Mouse (Mus musculus) adrenal gland, postnatal 25 days (tissue): ENCODE data around the gene 1110032A03Rik. TPM values are rescaled to one million over a fixed set of nuclear protein-coding genes. Genes with fewer than 3 reads are reported as not detected.

Experiments used
- DNase-seq: peaks from one replicate; pipeline ENCODE4 v3.0.0; 2021; ENCODE audit warnings: mixed read lengths
- total RNA-seq: library from RNA; stranded (reverse); gene quantifications from 2 replicates; pipeline ENCODE4 v1.2.3, GENCODE M21; 2021

The 1110032A03Rik gene
- total RNA-seq, 1 experiment from 2014 or later: 44.8 TPM

GRCm38 (mm10) chr9:50770011-50770410, 5.3 kb downstream of the 1110032A03Rik start:
- no peak for DNase-seq

DNA sequence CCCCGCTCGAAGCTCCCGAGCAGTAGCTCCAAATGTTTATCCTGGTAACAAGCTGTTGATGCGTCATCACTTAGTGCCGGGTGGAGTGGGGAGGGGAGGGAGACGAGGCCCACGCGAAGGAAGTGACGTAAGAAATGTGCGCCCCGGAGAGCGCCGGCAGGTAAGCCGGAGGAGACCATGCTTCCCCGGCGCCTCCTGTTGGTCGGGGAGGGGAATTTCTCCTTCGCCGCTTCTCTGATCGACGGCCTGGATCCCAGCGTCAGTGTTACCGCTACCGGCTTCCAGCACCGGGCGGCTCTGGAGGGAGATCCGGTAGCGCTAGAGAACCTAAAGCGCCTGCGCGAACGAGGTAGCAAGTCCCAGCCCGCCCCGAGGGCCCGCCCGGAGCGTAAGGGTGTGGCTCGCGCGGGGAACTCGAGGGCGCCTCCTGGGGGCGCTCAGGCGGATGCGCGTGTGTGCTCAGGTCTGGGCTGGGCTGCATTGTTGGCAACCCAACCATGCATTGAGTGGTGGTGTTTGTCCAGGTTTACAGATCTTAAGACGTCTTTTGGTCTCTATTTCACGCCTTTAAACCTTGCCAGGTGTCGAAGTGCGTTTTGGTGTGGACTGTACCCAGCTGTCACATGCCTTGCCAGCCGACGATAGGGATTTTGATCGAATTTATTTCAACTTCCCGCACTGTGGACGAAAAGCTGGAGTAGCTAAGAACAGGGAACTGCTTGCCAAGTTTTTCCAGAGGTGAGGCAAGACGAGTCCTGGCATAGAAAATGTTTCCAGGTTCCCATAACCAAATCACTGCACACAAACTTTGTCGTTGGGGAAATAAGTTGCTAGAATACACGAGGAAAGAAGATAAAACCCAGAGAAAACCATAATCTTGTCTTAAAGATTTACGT, 7.0 kb downstream of the 1110032A03Rik start, which contains the start of gene Fdxacb1:
Gene Fdxacb1, plus strand, starts transcription at position 130 of the 896 bp plus-strand sequence.
- peak; percentile 94 for DNase-seq

- DNase-seq: no peak
These were observed 7.7 kb downstream of the 1110032A03Rik start for GRCm38 (mm10) chr9:50767531-50768106.

- DNase-seq: no peak
These were observed 12.0 kb downstream of the 1110032A03Rik start for GRCm38 (mm10) chr9:50763331-50763730.

DNA sequence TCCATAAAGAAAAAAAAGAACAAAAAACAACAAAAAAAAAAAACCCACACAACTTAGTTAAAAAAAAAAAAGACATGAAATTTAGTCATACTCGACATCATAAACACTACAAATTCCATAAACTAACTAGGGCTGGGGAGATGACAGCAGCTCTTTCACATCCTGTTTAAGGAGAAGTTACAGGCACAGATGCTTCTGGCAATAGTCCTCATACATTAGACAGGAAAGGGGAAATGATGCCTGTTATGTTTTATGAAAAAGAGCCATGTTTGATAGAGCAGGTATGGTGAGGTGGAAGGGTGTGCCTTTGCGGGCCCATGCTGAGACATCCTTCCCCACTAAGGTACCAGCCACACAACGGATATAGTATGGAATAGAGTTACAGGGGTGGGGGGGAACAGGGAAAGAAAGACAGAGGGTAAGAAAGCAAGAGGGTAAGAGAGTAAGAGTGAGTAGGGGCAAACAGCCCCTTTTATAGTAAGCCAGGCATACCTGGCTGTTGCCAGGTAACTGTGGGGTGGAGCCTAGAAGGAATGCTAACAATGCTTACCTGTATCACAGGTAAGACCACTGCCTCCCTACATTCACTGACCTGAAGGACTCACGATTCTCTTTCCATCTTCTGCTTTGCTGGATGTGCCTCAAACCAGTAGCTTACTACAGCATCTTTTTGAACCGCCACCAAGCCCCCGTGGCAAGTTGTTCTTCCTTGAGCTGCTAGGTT, 13.6 kb downstream of the 1110032A03Rik start:
- no peak for DNase-seq

DNA sequence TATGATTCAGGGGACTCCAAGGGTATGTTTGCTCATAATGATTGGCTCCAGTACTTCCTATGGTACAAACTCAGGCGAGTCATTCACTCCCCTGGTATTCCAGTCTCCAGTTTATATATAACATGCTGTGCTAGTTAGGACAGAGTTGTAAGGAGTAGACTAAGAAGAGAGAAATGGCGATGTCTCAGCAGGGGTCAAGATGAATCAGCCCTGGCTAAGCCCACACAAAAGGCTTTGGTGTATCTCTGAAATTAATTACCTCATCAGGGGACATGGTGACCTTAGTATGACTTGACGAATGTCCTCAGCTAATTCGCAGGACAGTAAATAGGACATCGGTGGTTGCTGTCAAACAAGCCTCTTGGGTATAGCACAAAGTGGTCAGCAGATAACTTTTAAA, 18.6 kb downstream of the 1110032A03Rik start:
- DNase-seq: no peak

GRCm38 (mm10) chr9:50753947-50754346, 21.4 kb downstream of the 1110032A03Rik start:
- no peak for DNase-seq

GRCm38 (mm10) chr9:50752784-50753615, 22.3 kb downstream of the 1110032A03Rik start:
- DNase-seq: peak; percentile 46

DNA sequence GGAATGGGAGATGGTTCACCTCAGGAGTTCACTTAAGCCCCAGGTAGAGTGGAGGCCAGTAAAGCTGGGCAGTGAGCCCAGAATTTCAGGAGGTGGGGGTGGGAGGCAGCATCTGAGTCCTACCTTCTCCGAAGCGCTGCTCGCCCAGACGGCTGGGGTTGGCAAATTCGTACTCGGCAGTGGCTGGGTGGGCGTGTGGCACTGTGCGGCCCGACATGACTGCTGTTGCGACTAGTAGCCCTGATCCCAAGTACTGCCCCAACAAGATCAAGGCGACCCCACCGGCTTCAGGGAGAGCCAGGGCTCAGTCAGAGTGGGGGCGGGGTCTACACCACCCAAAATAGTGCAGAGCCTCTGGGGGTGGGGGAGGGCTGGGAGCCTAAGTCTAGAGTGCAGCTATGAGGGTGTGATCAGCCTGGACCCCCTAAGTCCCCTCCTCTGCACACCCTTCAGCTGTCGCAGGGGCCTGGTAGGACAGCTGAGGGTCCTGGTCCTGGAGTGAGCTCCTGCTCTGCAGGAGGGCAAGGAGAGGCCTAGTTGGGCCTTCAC, 23.2 kb downstream of the 1110032A03Rik start, which contains the start of gene Hspb2:
Gene Hspb2, minus strand, starts transcription at position 301 of the 549 bp plus-strand sequence.
- no peak for DNase-seq

- no peak for DNase-seq
These were observed 24.0 kb downstream of the 1110032A03Rik start, which contains the start of gene Cryab for GRCm38 (mm10) chr9:50751323-50751722. TSS of gene Cryab (plus strand) at chr9:50751325.

DNA sequence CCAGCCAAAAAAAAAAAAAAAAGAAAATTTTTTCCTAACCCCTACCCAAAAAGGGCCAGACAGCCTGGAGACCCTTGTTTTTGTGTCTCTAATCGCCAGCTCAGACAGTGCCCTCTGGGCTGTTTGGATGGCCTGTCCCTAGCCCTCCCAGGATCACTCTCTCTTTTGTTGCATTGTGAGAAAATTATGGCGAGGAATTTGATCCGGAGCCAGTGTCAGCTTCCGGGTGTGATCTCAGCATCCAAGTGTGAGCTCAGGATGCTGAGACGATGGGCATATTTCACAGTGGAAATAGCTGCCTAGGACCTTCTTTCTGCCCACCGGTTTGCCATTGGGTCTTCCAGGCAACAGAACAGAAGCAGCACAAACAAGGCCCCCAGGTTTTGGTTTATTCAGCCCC, 24.6 kb downstream of the 1110032A03Rik start:
- no peak for DNase-seq

DNA sequence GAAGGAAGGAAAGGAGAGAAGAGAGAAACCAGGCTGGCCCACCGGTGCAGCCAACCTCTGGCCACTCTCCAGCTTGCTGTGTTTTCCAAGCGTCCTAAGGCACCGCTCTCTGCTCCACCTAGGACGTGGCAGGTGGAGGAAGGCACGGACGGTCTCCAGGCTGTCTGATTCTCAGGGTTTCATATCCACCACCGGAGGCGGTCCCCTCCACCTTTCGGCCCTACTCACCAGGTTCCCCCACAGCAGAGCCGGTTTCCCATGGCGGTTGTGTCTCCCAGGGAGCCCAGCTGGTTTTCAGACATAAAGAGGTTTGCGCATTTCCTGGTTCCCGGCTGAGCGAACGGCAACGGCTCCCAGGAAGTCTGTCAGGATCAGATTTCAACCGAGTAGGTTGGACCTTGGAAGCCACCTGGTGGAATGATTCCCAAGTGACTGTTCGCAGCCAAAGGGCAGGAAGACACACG, 29.1 kb downstream of the 1110032A03Rik start, which contains the start of gene 2310030G06Rik:
Gene 2310030G06Rik, minus strand, starts transcription at position 323 of the 464 bp plus-strand sequence.
- no peak for DNase-seq

DNA sequence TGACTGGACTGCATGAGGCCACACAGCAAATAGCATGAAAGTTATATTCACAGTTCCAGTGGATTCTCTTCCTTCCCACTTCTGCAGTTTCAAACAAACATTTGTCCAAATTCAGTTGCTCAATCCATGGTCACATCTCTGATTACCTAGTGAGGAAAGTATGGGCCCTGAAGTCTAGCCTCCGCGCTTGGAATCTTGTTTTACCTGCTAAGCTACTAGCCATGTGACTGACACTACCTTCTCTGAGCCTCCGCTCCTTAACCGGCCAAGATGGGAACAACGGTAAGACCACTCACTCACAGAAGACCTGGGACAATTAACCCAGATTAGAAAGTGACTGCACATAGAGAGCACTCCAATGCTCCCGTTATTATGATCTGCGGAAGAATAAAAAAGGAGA, 29.5 kb downstream of the 1110032A03Rik start:
- DNase-seq: no peak

- DNase-seq: no peak
These were observed 32.6 kb downstream of the 1110032A03Rik start for GRCm38 (mm10) chr9:50742744-50743143.

DNA sequence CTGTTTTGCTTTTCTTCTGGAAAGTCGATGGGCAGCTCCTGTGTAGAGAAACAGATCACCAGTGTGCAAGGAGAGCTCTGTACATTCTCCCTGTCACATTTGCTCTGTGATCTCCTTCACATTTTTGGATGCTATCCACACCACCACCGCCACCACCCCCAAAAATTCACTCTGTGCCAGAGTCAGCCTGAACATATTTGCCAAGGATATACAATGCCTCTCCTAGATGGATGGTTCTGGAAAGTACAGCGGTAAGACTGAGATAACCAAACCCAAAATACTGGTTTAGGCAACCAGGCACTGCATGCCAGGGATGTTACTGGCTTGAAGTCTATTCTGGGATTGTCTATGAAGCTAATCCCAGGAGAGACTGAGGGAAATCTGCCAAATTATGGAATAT, 33.1 kb downstream of the 1110032A03Rik start:
- DNase-seq: no peak

DNA sequence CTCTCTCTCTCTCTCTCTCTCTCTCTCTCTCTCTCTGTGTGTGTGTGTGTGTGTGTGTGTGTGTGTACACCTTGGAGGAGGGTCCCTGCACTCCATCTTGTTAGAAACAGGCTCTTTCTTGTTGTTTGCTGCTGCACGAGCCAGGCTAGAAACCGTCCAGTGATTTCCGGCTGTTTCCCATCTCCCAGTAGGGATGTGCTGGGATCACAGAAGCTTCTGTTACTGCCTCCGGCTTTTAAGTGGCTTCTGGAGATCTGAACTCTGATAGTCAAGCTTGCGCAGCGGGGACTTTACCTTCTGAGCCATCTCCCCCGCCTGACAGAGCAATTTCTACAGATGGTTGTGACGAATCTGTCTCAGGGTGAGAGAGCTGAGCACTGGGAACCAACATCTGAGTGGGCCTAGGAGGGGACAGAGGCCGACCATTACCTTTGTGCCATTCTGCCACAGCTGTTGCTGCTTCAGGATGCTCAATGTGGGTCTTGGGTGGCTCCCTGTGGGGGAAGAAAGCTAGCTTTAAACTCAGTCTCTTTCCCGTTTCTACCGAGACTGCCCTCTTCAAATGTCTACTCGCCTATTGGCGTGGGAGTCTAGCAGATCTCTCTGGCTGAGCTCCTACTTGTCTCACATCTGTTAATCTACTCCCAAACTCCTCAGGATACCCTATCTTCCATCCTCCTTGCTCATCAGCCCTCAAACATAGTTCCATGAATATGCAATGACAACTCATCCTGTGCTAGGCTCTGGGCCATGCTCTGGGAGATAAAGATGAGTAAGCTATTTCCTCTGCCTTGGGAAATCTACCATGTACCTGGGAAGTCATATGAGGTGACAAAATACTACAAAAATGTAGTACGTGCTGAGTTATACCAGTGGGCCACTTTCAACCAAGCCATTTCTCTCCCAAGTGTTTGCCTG, 34.2 kb downstream of the 1110032A03Rik start:
- no peak for DNase-seq

- peak; percentile 94 for DNase-seq
These were observed 36.1 kb downstream of the 1110032A03Rik start, which contains the start of gene Dixdc1 for GRCm38 (mm10) chr9:50738914-50739870. TSS of gene Dixdc1 (minus strand) at chr9:50739517.

DNA sequence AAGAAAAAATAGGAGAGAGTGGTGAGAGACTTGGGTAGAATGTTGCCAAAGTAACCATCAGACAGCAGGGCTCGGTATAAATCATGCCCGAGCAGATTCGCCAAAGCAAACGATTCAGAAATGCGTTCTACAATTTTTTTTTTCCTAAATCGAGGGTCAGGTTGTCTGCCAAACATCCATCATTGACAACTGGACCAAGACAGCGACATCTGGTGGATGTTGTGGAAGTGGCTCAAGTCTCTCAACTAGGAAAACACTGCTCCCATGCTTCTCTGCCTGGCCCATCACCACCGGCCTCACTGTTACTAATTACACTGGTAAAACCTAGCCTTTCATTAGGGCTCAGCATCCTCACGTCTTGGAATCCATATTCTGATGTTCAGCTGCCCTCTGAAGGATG, 40.3 kb downstream of the 1110032A03Rik start:
- peak; percentile 32 for DNase-seq

DNA sequence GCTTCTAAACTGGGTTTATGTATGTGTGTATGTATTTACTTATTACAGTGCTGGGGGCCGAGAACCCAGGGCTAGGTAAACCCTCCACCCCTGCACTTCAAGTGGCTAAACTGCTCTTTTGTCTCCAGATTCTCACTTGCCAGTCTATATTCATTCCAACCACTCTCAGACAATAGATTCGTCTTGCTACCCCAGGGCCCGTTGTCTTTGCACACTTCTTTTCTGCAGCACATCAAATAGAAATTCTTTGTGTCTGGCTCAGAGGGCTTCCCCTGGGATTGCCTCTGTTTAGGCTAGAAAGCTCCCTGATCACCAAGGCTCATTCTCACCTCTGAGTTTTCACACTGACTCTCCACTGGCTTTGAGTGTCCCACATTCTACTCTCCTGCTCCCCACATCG, 42.8 kb downstream of the 1110032A03Rik start:
- no peak for DNase-seq
